Mouse (Mus musculus): ENCODE data around the gene Eif3l. TPM values are rescaled to one million over a fixed set of nuclear protein-coding genes. Genes with fewer than 3 reads are reported as not detected.
"Not testable (repeated sequence)": the region's sequence is repeated elsewhere in the genome, so short reads cannot be mapped to it uniquely, and the experiment has no call there.

The Eif3l gene
- polyA plus RNA-seq, 1 experiment from 2014 or later: 238 TPM

DNA sequence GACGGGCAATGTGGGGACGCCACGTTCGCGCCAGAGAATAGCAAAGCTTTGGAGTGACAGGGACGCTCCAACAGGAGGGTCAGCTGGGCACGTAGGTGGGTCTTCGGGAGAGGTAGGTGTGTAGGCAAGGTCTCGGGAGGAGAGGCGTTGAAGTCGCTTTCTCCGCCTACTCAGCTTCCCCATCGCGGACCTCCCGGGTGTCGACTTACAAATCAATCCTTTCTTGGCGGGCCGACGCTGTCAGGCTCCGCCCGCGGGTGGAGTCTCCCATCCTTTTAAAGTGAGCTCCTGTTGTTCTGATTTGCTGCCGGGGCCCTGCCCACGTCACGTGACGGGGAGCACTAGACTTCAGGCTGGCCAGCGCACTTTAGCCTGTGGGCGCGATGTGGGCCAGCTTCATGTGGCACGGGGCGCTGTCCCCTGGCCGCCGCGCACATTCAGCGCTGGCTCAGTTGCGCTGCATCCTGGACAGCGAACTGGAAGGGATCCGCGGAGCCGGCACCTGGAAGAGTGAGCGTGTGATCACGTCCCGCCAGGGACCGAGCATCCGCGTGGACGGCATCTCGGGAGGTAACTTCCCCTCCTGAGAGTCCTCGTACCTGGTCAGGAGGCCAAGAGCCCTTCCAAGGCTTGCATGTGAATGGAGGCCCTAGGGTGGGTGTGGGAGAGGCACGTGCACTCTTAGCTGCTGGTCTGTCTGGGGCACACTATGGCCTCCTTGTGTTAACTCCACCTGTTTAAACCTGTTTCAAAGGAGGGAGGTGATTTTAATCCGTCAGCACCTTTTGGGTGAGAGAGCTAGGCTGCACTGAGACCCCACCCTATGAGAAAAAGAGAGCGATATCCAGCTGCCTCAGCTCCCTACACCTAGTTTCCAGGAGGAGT lies 44.2 kb upstream of the Eif3l start:
- no peaks in the 10 kb centered on the region for H3K9me3 ChIP-seq (ENCODE audit: control insufficient read depth, low read length)
- H3K4me3 ChIP-seq (ENCODE audit: low read length): peak overlapping the region; percentile 69
- H3K27ac ChIP-seq (ENCODE audit: low read length): peak overlapping the region; percentile 93
- H3K36me3 ChIP-seq (ENCODE audit: control insufficient read depth, insufficient read depth, low read length): peaks cover 5% of the 10 kb centered on the region; the same call in 1 of the 2 replicates
- H3K9ac ChIP-seq (ENCODE audit: low read depth, low read length): peak overlapping the region; percentile 100
- under 1% methylated on average over 52 of the region's 52 CpGs for WGBS
- no peaks in the 10 kb centered on the region for H3K27me3 ChIP-seq (replicated peaks; ENCODE audit: control insufficient read depth, insufficient read depth, low read length)
- H3K4me1 ChIP-seq (ENCODE audit: control insufficient read depth, insufficient read depth, low read length): peaks cover 24% of the 10 kb centered on the region
- ATAC-seq: peak; percentile 87
- peak overlapping the region; percentile 96 for H3K4me2 ChIP-seq (ENCODE audit: low read depth, low read length)

DNA sequence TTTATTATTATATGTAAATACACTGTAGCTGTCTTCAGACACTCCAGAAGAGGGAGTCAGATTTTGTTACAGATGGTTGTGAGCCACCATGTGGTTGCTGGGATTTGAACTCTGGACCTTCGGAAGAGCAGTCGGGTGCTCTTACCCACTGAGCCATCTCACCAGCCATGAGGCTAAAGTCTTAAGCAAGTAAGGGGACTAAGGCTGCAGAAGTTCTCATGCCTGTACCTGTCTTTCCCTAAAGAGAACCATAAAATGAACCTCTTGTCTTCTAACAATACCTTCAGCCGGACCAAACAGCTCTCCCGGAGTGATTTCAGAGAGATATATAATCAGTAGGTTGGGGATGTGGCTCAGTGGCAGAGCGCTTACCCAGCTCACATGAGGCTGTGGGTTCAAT lies 43.1 kb upstream of the Eif3l start:
- H3K4me1 ChIP-seq (ENCODE audit: control insufficient read depth, insufficient read depth, low read length): peaks cover 19% of the 10 kb centered on the region
- H3K27ac ChIP-seq (ENCODE audit: low read length); H3K27me3 ChIP-seq (replicated peaks; ENCODE audit: control insufficient read depth, insufficient read depth, low read length); H3K36me3 ChIP-seq (ENCODE audit: control insufficient read depth, insufficient read depth, low read length); ATAC-seq; H3K9me3 ChIP-seq (ENCODE audit: control insufficient read depth, low read length); H3K9ac ChIP-seq (ENCODE audit: low read depth, low read length): not testable (repeated sequence)
- peak overlapping the region; percentile 16; the same call in 1 of the 2 replicates for H3K4me3 ChIP-seq (ENCODE audit: low read length)
- peak overlapping the region; percentile 32 for H3K4me2 ChIP-seq (ENCODE audit: low read depth, low read length)
- WGBS: 85% methylated on average over 5 of the region's 5 CpGs

GRCm38 (mm10) chr15:79037913-79038328 lies 37.1 kb upstream of the Eif3l start:
- Histone ChIP-seq H3K27ac (ENCODE audit: low read length) (peak overlapping the region; percentile 26), H3K36me3 (ENCODE audit: control insufficient read depth, insufficient read depth, low read length) (peaks cover 8% of the 10 kb centered on the region; the same call in 1 of the 2 replicates), H3K27me3 (replicated peaks; ENCODE audit: control insufficient read depth, insufficient read depth, low read length) (peaks cover 12% of the 10 kb centered on the region), H3K4me2 (ENCODE audit: low read depth, low read length) (no peak overlapping the region), H3K4me3 (ENCODE audit: low read length) (no peak overlapping the region), H3K9me3 (ENCODE audit: control insufficient read depth, low read length) (no peaks in the 10 kb centered on the region), H3K4me1 (ENCODE audit: control insufficient read depth, insufficient read depth, low read length) (peaks cover 30% of the 10 kb centered on the region), H3K9ac (ENCODE audit: low read depth, low read length) (0 out of 2 replicates have a peak overlapping the region, but pooled peaks have one; percentile 14)
- ATAC-seq: peak; percentile 71
- WGBS: 8% methylated on average over 14 of the region's 14 CpGs

GRCm38 (mm10) chr15:79038331-79038730 lies 36.6 kb upstream of the Eif3l start:
- no peak overlapping the region for H3K4me2 ChIP-seq (ENCODE audit: low read depth, low read length)

DNA sequence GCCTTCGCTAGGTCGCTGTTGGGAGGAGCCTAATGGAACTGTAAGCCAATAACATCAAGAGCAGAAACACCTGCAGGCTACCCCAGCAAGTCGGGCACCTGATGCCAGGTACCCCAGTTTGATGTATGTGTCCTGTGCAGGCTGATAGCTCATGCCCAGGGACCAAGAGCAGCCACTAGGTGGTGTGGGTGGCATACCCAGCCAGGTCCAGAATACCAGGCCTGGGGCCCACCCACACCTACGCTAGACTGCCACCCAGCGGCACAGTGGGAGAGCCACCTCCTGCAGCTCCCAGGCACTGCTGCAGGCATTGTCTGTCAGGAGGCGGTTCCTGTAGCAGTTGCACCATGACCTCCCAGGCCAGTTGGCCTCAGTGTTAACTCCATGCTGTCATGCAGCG lies 36.1 kb upstream of the Eif3l start:
- no peak overlapping the region for H3K4me3 ChIP-seq (ENCODE audit: low read length)
- peaks cover 8% of the 10 kb centered on the region; the same call in 1 of the 2 replicates for H3K36me3 ChIP-seq (ENCODE audit: control insufficient read depth, insufficient read depth, low read length)
- H3K4me2 ChIP-seq (ENCODE audit: low read depth, low read length): no peak overlapping the region
- ATAC-seq: peak; percentile 70
- no peak overlapping the region for H3K9ac ChIP-seq (ENCODE audit: low read depth, low read length)
- no peaks in the 10 kb centered on the region for H3K9me3 ChIP-seq (ENCODE audit: control insufficient read depth, low read length)
- peaks cover 15% of the 10 kb centered on the region for H3K27me3 ChIP-seq (replicated peaks; ENCODE audit: control insufficient read depth, insufficient read depth, low read length)
- H3K27ac ChIP-seq (ENCODE audit: low read length): peak overlapping the region; percentile 26
- peaks cover 35% of the 10 kb centered on the region for H3K4me1 ChIP-seq (ENCODE audit: control insufficient read depth, insufficient read depth, low read length)
- WGBS: 20% methylated on average over 7 of the region's 7 CpGs

More at GRCm38 (mm10) chr15:79038331-79038730, 36.6 kb upstream of the Eif3l start:
- peaks cover 33% of the 10 kb centered on the region for H3K4me1 ChIP-seq (ENCODE audit: control insufficient read depth, insufficient read depth, low read length)
- 68% methylated on average over 10 of the region's 10 CpGs for WGBS
- no peaks in the 10 kb centered on the region for H3K9me3 ChIP-seq (ENCODE audit: control insufficient read depth, low read length)
- no peak overlapping the region for H3K9ac ChIP-seq (ENCODE audit: low read depth, low read length)
- no peak overlapping the region for H3K4me3 ChIP-seq (ENCODE audit: low read length)
- peak overlapping the region; percentile 26 for H3K27ac ChIP-seq (ENCODE audit: low read length)
- H3K36me3 ChIP-seq (ENCODE audit: control insufficient read depth, insufficient read depth, low read length): peaks cover 8% of the 10 kb centered on the region; the same call in 1 of the 2 replicates
- peaks cover 12% of the 10 kb centered on the region for H3K27me3 ChIP-seq (replicated peaks; ENCODE audit: control insufficient read depth, insufficient read depth, low read length)
- ATAC-seq: no peak

DNA sequence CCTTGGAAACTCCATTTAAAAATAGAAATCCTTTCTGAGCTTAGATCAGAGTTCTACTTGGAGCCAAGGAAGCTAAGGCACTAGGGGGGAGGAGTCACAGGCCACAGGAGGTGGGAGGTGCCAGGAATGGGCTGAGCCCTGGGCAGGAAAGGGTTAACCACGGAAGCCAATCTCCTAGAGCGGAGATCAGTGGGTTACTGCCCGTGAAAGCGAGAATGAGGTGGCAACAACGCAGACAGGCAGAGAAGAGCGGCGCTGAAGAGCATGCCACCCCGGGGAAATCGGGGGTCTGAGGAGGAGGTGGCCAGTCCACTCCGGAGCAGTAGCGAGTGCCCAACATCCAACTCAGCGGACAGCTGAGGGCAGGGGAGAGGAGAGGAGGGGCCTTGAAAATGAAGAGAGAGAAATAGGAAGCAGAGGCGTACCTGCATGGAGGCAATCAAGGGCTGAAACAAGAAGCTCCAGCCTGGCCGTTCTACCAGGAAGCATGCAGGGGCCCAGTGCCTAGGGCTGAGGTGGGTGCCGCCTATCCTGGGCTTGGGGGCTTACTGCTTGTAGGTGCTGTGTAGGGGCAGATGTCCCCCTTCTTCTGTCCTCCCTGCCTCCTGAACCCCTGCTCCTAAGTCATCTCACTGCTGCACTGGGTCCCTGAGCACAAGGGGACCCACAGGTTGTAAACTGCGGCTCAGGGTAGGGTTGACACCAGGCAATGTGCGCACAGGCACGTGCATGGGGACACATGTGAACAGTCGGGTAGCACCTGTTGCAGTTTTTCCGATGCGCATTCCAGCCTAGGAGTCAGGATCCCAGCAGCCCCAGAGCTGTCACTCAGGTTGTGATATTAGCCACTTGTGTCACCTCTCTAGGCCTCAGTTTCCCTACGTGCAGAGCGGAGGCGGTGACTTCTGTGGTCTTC lies 34.2 kb upstream of the Eif3l start:
- WGBS: 15% methylated on average over 24 of the region's 24 CpGs
- Histone ChIP-seq H3K27me3 (replicated peaks; ENCODE audit: control insufficient read depth, insufficient read depth, low read length) (peaks cover 15% of the 10 kb centered on the region), H3K36me3 (ENCODE audit: control insufficient read depth, insufficient read depth, low read length) (0 out of 2 replicates have a peak, but pooled peaks cover 3% of the 10 kb centered on the region), H3K4me1 (ENCODE audit: control insufficient read depth, insufficient read depth, low read length) (peaks cover 35% of the 10 kb centered on the region), H3K27ac (ENCODE audit: low read length) (peak overlapping the region; percentile 86), H3K4me2 (ENCODE audit: low read depth, low read length) (peak overlapping the region; percentile 96), H3K9ac (ENCODE audit: low read depth, low read length) (peak overlapping the region; percentile 68), H3K4me3 (ENCODE audit: low read length) (peak overlapping the region; percentile 62), H3K9me3 (ENCODE audit: control insufficient read depth, low read length) (no peaks in the 10 kb centered on the region)
- ATAC-seq: peak; percentile 19

DNA sequence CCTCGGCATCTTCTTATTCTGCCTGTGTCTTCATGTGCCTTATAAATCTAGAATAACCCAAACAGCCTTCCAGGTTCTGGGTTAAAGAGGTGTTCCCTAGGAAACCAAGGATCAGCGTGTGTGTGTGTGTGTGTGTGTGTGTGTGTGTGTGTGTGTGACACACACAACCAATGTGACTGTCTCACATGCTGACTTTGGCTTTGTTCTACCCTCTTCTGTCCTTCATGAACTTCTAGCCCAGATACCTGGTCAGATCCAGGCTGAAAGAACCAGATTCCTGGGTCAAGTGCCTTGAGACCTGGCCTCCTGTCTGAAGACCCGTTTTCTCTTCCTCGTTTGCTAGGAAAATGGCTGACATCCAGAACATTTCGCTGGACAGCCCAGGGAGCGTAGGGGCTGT lies 33.4 kb upstream of the Eif3l start, which contains the start of gene Galr3:
Galr3 (plus strand) TSS at position 301 of the 400 bp plus-strand sequence.
- Histone ChIP-seq H3K27ac (ENCODE audit: low read length) (peak within 1 kb of the TSS; percentile 86), H3K4me3 (ENCODE audit: low read length) (peak within 1 kb of the TSS; percentile 62), H3K27me3 (replicated peaks; ENCODE audit: control insufficient read depth, insufficient read depth, low read length) (peaks cover 15% of the 10 kb centered on the region), H3K4me1 (ENCODE audit: control insufficient read depth, insufficient read depth, low read length) (peaks cover 35% of the 10 kb centered on the region), H3K9ac (ENCODE audit: low read depth, low read length) (peak within 1 kb of the TSS; percentile 74), H3K4me2 (ENCODE audit: low read depth, low read length) (peak within 1 kb of the TSS; percentile 96), H3K9me3 (ENCODE audit: control insufficient read depth, low read length) (no peaks in the 10 kb centered on the region), H3K36me3 (ENCODE audit: control insufficient read depth, insufficient read depth, low read length) (0 out of 2 replicates have a peak, but pooled peaks cover 3% of the 10 kb centered on the region)
- 67% methylated on average over 6 of the region's 6 CpGs for WGBS
- ATAC-seq: no peak

GRCm38 (mm10) chr15:79042721-79043491 lies 32.1 kb upstream of the Eif3l start:
- ATAC-seq: no peak
- Histone ChIP-seq H3K4me1 (ENCODE audit: control insufficient read depth, insufficient read depth, low read length) (peaks cover 29% of the 10 kb centered on the region), H3K27ac (ENCODE audit: low read length) (peak overlapping the region; percentile 56), H3K4me3 (ENCODE audit: low read length) (peak overlapping the region; percentile 62), H3K9me3 (ENCODE audit: control insufficient read depth, low read length) (no peaks in the 10 kb centered on the region), H3K4me2 (ENCODE audit: low read depth, low read length) (peak overlapping the region; percentile 96), H3K27me3 (replicated peaks; ENCODE audit: control insufficient read depth, insufficient read depth, low read length) (peaks cover 15% of the 10 kb centered on the region), H3K9ac (ENCODE audit: low read depth, low read length) (peak overlapping the region; percentile 74), H3K36me3 (ENCODE audit: control insufficient read depth, insufficient read depth, low read length) (no peaks in the 10 kb centered on the region)
- under 1% methylated on average over 102 of the region's 105 CpGs for WGBS
